In the genomic region with DNA sequence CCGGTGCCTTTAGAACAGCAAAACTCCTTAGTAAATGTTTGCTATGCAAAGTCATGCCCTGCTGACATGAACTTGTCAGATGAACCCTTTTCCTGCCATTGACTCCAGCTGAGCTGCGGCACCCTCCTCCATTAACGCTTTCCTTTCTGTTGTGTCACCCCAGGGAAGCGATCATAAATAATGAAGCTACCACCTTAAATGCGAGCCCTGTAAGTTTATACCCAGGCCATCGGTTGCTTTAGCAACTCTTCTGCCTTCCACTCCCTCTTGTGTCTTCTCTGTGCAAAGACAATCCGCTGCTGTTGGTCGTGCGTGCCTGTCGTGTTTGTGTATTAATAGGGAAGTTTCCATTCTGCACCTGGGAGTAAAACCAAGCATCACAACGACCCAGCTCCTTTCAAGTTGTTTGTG, we compare ENCODE assay signal across 8 mouse cellular contexts. TPM values are rescaled to one million over a fixed set of nuclear protein-coding genes. Genes with fewer than 3 reads are reported as not detected.
DNase-seq lines count a peak whose midpoint lies in the region; ATAC-seq lines count a peak whose summit lies in the region.

No protein-coding gene starts in this region.

- no peak for ATAC-seq in hindbrain, embryonic 14.5 days (ENCODE audit: low FRiP score)
- ATAC-seq in liver, embryonic 15.5 days (ENCODE audit: insufficient read depth): no peak
- ATAC-seq in erythroblast, adult 5-6 weeks (replicated peaks; ENCODE audit: low FRiP score, poor library complexity, severe bottlenecking): no peak

- no peaks in the 10 kb centered on the region for H3K36me3 ChIP-seq in hindbrain, embryonic 14.5 days (replicated peaks; ENCODE audit: control insufficient read depth, insufficient read depth)
- no peaks in the 10 kb centered on the region for H3K36me3 ChIP-seq in liver, embryonic 15.5 days (replicated peaks)

- H3K9me3 ChIP-seq in hindbrain, embryonic 14.5 days (ENCODE audit: control insufficient read depth, low read length): no peaks in the 10 kb centered on the region
- H3K9me3 ChIP-seq in liver, embryonic 15.5 days (replicated peaks): no peaks in the 10 kb centered on the region

- no peak overlapping the region for H3K4me3 ChIP-seq in hindbrain, embryonic 14.5 days (replicated peaks; ENCODE audit: low read length)
- no peak overlapping the region; the same call in 1 of the 2 replicates for H3K4me3 ChIP-seq in liver, embryonic 15.5 days (replicated peaks)

- no peak overlapping the region for H3K27ac ChIP-seq in hindbrain, embryonic 14.5 days
- H3K27ac ChIP-seq in liver, embryonic 15.5 days (replicated peaks): no peak overlapping the region

- WGBS in hindbrain, embryonic 14.5 days: 5% methylated on average over 11 of the region's 11 CpGs
- 4% methylated on average over 11 of the region's 11 CpGs for WGBS in liver, embryonic 15.5 days (ENCODE audit: insufficient replicate concordance)

- H3K27me3 ChIP-seq in hindbrain, embryonic 14.5 days (ENCODE audit: control insufficient read depth, insufficient read depth, low read length): peaks cover 32% of the 10 kb centered on the region
- H3K27me3 ChIP-seq in liver, embryonic 15.5 days: peaks cover 68% of the 10 kb centered on the region

- H3K4me2 ChIP-seq in hindbrain, embryonic 14.5 days (replicated peaks): peak overlapping the region; percentile 85
- 0 out of 2 replicates have a peak overlapping the region, but pooled peaks have one; percentile 14 for H3K4me2 ChIP-seq in liver, embryonic 15.5 days

- DNase-seq in adrenal gland, adult 2 months: peak; percentile 32
- DNase-seq in adrenal gland, postnatal 4 days (ENCODE audit: low spot score in 2 of 2): no peak
- peak; percentile 63 for DNase-seq in 3T3-L1 (ENCODE audit: low read depth, low spot score)
- DNase-seq in cerebellum, postnatal 36 days: peak; percentile 36 to 57
- peak; percentile 58 for DNase-seq in hindbrain, embryonic 14.5 days (ENCODE audit: low spot score)
- no peak for DNase-seq in frontal cortex, postnatal 14 days (ENCODE audit: low spot score in 2 of 2)

- peaks cover 10% of the 10 kb centered on the region; the same call in 1 of the 2 replicates for H3K4me1 ChIP-seq in hindbrain, embryonic 14.5 days (replicated peaks; ENCODE audit: control insufficient read depth, insufficient read depth, low read length)
- H3K4me1 ChIP-seq in liver, embryonic 15.5 days (replicated peaks): peaks cover 21% of the 10 kb centered on the region

- no peak overlapping the region for H3K9ac ChIP-seq in hindbrain, embryonic 14.5 days
- H3K9ac ChIP-seq in liver, embryonic 15.5 days: no peak overlapping the region

RNA-seq across cellular contexts. Expression of gene Dusp14, which starts 3.0 kb away (rescaled TPM):
- 10 to 100 TPM in 1 of 2 experiments, 1 to 10 TPM in 1; 8.0 to 17.8 TPM for total RNA-seq in adrenal gland, adult 2 months (2021)
- 13.4 and 16.7 TPM in 2 replicates for polyA plus RNA-seq in adrenal gland, adult 2 months (2012; rRNA removed)
- 1 to 10 TPM; 4.5 to 6.3 TPM for total RNA-seq in adrenal gland, postnatal 4 days (2021)
- 11.3 and 13.7 TPM in 2 replicates for polyA plus RNA-seq in hindbrain, embryonic 14.5 days (2014; fragmentation: Nextera tagmentation; extraction: Ambion mirVana)
- polyA plus RNA-seq in liver, embryonic 15.5 days (2015; fragmentation: Nextera tagmentation; extraction: Ambion mirVana): 1.2 and 1.3 TPM in 2 replicates
- total RNA-seq in erythroblast, adult 5-6 weeks (2015; ENCODE audit: low replicate concordance): not detected in 2 replicates
- not detected in 2 replicates for total RNA-seq in erythroblast, adult 5-6 weeks (2017; ENCODE audit: low replicate concordance)

Comparison
In these comparisons a context has a peak if more than half of its experiments do, and no peak if none do; other contexts are left out.
1. DNase-seq: peak in adrenal gland, adult 2 months (single experiment), 3T3-L1 (single experiment), cerebellum, postnatal 36 days (2 of 2) and hindbrain, embryonic 14.5 days (single experiment); none in adrenal gland, postnatal 4 days (0 of 2) and frontal cortex, postnatal 14 days (0 of 2).
2. RNA of gene Dusp14, which starts 3.0 kb away (total RNA-seq): 8.0 to 17.8 TPM in adrenal gland, adult 2 months and 4.5 to 6.3 TPM in adrenal gland, postnatal 4 days; not detected in erythroblast, adult 5-6 weeks; every median in the first group is over 4 times any median in the second.